Mouse (Mus musculus) liver, postnatal 0 days (tissue): ENCODE measurements around the gene Naaa.

Experiments used
- CTCF ChIP-seq: sonication (generic); IDR thresholded peaks from 2 replicates; pipeline ENCODE4 v1.5.1; 2016; ENCODE audit warnings: antibody characterized with exemption, low read depth
- EP300 ChIP-seq: IDR thresholded peaks from 2 replicates; pipeline ENCODE4 v1.6.1; 2016; ENCODE audit warnings: antibody characterized with exemption, low read depth, mild to moderate bottlenecking

DNA sequence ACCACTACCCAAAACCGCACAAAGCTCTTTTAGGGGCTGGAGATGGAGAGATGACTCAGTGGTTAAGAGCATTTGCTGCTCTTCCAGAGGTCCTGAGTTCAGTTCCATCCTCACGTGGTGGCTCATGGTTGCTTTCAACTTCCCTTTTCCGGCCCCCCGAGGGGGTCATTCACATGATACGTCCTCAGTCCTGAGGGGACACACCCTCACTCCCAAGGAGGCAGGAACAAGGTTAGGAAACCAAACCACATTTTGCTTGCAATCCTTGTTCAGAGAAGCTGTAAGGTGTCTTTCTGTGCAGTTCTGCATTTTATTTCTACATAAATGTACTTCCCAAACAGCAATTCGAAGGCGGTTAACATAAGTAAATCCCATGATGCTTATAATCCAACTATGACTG is 7.5 kb downstream of the Naaa start:
- TF ChIP-seq EP300 = no peak
- no peak for TF ChIP-seq CTCF
